Mouse (Mus musculus): ENCODE measurements around the gene Tnfsf4. TPM values are rescaled to one million over a fixed set of nuclear protein-coding genes. Genes with fewer than 3 reads are reported as not detected.

The Tnfsf4 gene
- polyA plus RNA-seq, 1 experiment from 2014 or later = not detected

DNA sequence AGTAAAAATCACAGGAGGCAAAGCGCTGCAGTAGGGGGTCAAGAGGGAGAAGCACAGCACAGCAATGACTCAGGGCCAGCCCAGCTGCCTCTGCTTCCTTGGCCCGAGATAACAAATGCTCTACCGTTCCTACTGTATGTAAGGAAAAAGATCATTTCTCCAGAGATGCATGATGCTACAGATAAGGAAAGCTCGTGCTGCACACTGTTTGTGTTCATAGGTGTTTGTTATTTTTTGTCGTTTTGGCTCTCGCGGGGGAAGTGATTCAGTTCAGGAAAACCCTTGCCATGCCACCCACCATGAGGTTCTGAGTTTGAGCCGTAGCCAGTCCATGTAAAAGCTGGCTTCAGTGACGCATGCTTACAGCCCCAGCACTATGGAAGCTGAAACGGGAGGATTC is 2.3 kb upstream of the Tnfsf4 start:
- Histone ChIP-seq H3K4me3 (ENCODE audit: low read depth, low read length) (no peak overlapping the region), H3K4me1 (ENCODE audit: control insufficient read depth, insufficient read depth, low read length) (no peaks in the 10 kb centered on the region; the same call in 1 of the 2 replicates), H3K27me3 (ENCODE audit: control insufficient read depth, insufficient read depth, low read length) (no peaks in the 10 kb centered on the region), H3K27ac (ENCODE audit: low read depth, low read length) (no peak overlapping the region), H3K36me3 (ENCODE audit: control insufficient read depth, insufficient read depth, low read length) (no peaks in the 10 kb centered on the region), H3K9me3 (replicated peaks; ENCODE audit: control insufficient read depth, low read length) (no peaks in the 10 kb centered on the region), H3K4me2 (no peak overlapping the region), H3K9ac (ENCODE audit: low read depth, low read length) (no peak overlapping the region)
- no peak for ATAC-seq (replicated peaks; ENCODE audit: insufficient number of reproducible peaks, low FRiP score, low TSS enrichment)
- WGBS (ENCODE audit: insufficient replicate concordance) = 59% methylated on average over 10 of the region's 10 CpGs

GRCm38 (mm10) chr1:161395610-161396009 is 401 bp downstream of the Tnfsf4 start:
- WGBS (ENCODE audit: insufficient replicate concordance) = 37% methylated on average over 5 of the region's 5 CpGs
- Histone ChIP-seq H3K4me3 (ENCODE audit: low read depth, low read length) (no peak overlapping the region), H3K27ac (ENCODE audit: low read depth, low read length) (no peak overlapping the region), H3K36me3 (ENCODE audit: control insufficient read depth, insufficient read depth, low read length) (no peaks in the 10 kb centered on the region), H3K27me3 (ENCODE audit: control insufficient read depth, insufficient read depth, low read length) (no peaks in the 10 kb centered on the region), H3K4me2 (no peak overlapping the region), H3K9me3 (replicated peaks; ENCODE audit: control insufficient read depth, low read length) (no peaks in the 10 kb centered on the region), H3K4me1 (ENCODE audit: control insufficient read depth, insufficient read depth, low read length) (no peaks in the 10 kb centered on the region; the same call in 1 of the 2 replicates), H3K9ac (ENCODE audit: low read depth, low read length) (no peak overlapping the region)
- no peak for ATAC-seq (replicated peaks; ENCODE audit: insufficient number of reproducible peaks, low FRiP score, low TSS enrichment)

GRCm38 (mm10) chr1:161396351-161396750 is 1.1 kb downstream of the Tnfsf4 start:
- Histone ChIP-seq H3K4me1 (ENCODE audit: control insufficient read depth, insufficient read depth, low read length) (no peaks in the 10 kb centered on the region; the same call in 1 of the 2 replicates), H3K27ac (ENCODE audit: low read depth, low read length) (no peak overlapping the region), H3K36me3 (ENCODE audit: control insufficient read depth, insufficient read depth, low read length) (no peaks in the 10 kb centered on the region), H3K27me3 (ENCODE audit: control insufficient read depth, insufficient read depth, low read length) (no peaks in the 10 kb centered on the region), H3K9ac (ENCODE audit: low read depth, low read length) (no peak overlapping the region), H3K4me3 (ENCODE audit: low read depth, low read length) (no peak overlapping the region), H3K9me3 (replicated peaks; ENCODE audit: control insufficient read depth, low read length) (no peaks in the 10 kb centered on the region), H3K4me2 (no peak overlapping the region)
- WGBS (ENCODE audit: insufficient replicate concordance) = 74% methylated on average over 10 of the region's 10 CpGs
- no peak for ATAC-seq (replicated peaks; ENCODE audit: insufficient number of reproducible peaks, low FRiP score, low TSS enrichment)

DNA sequence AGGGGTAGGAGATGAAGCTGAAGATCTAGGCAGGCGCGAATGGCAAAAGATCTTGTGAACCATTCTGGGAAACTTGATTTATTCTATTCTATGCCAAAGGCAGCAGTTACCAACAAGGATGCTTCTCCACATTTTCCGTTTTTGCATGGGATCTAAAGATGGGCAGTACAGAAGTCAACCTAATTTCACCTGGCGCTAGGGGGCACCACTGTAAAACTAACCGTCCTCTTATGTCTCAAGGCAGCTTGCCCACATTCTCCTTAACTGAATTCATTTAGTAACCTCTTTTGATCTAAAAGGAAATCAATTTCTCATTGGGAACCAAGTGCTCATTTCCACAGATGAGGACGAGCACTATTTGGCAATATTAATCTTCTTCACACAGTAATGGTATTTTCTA is 4.9 kb downstream of the Tnfsf4 start:
- ATAC-seq (replicated peaks; ENCODE audit: insufficient number of reproducible peaks, low FRiP score, low TSS enrichment) = no peak
- no peaks in the 10 kb centered on the region for H3K36me3 ChIP-seq (ENCODE audit: control insufficient read depth, insufficient read depth, low read length)
- H3K9me3 ChIP-seq (replicated peaks; ENCODE audit: control insufficient read depth, low read length) = no peaks in the 10 kb centered on the region
- no peak overlapping the region for H3K4me2 ChIP-seq
- H3K9ac ChIP-seq (ENCODE audit: low read depth, low read length) = no peak overlapping the region
- no peak overlapping the region for H3K27ac ChIP-seq (ENCODE audit: low read depth, low read length)
- H3K4me3 ChIP-seq (ENCODE audit: low read depth, low read length) = no peak overlapping the region
- WGBS (ENCODE audit: insufficient replicate concordance) = 18% methylated on average over 6 of the region's 6 CpGs
- no peaks in the 10 kb centered on the region for H3K27me3 ChIP-seq (ENCODE audit: control insufficient read depth, insufficient read depth, low read length)
- no peaks in the 10 kb centered on the region; the same call in 1 of the 2 replicates for H3K4me1 ChIP-seq (ENCODE audit: control insufficient read depth, insufficient read depth, low read length)

- no peak overlapping the region for H3K9ac ChIP-seq (ENCODE audit: low read depth, low read length)
- H3K9me3 ChIP-seq (replicated peaks; ENCODE audit: control insufficient read depth, low read length) = no peaks in the 10 kb centered on the region
- H3K4me2 ChIP-seq = no peak overlapping the region
- ATAC-seq (replicated peaks; ENCODE audit: insufficient number of reproducible peaks, low FRiP score, low TSS enrichment) = no peak
- no peaks in the 10 kb centered on the region for H3K36me3 ChIP-seq (ENCODE audit: control insufficient read depth, insufficient read depth, low read length)
- no peaks in the 10 kb centered on the region for H3K27me3 ChIP-seq (ENCODE audit: control insufficient read depth, insufficient read depth, low read length)
- no peak overlapping the region for H3K27ac ChIP-seq (ENCODE audit: low read depth, low read length)
- WGBS (ENCODE audit: insufficient replicate concordance) = 50% methylated on average over 2 of the region's 2 CpGs
- H3K4me3 ChIP-seq (ENCODE audit: low read depth, low read length) = no peak overlapping the region
- no peaks in the 10 kb centered on the region for H3K4me1 ChIP-seq (ENCODE audit: control insufficient read depth, insufficient read depth, low read length)
Observed at GRCm38 (mm10) chr1:161403061-161403460, 7.9 kb downstream of the Tnfsf4 start.

DNA sequence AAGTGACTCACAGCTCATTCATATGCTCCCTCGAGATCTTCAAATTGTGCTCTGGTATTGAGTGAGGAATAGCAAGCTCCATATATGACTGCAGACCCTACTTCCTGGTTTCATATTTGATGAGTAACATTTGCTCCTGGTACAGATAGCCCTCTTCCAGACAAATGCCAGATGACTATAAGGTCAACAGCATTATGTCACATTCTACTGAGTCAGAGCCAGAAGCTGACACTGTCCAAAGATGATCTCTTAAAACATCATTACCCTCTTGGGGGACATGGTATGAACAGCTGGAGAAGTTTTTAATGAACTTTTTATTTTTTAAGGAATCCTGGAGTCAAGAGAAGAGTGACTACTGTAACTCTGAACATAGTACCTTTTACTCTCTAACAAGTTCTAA is 11.3 kb downstream of the Tnfsf4 start:
- Histone ChIP-seq H3K4me1 (ENCODE audit: control insufficient read depth, insufficient read depth, low read length) (no peaks in the 10 kb centered on the region), H3K36me3 (ENCODE audit: control insufficient read depth, insufficient read depth, low read length) (no peaks in the 10 kb centered on the region), H3K4me2 (no peak overlapping the region), H3K27ac (ENCODE audit: low read depth, low read length) (no peak overlapping the region), H3K4me3 (ENCODE audit: low read depth, low read length) (no peak overlapping the region), H3K9me3 (replicated peaks; ENCODE audit: control insufficient read depth, low read length) (no peaks in the 10 kb centered on the region), H3K9ac (ENCODE audit: low read depth, low read length) (no peak overlapping the region), H3K27me3 (ENCODE audit: control insufficient read depth, insufficient read depth, low read length) (no peaks in the 10 kb centered on the region)
- ATAC-seq (replicated peaks; ENCODE audit: insufficient number of reproducible peaks, low FRiP score, low TSS enrichment) = no peak
- WGBS (ENCODE audit: insufficient replicate concordance) = 54% methylated on average over 1 of the region's 1 CpGs

DNA sequence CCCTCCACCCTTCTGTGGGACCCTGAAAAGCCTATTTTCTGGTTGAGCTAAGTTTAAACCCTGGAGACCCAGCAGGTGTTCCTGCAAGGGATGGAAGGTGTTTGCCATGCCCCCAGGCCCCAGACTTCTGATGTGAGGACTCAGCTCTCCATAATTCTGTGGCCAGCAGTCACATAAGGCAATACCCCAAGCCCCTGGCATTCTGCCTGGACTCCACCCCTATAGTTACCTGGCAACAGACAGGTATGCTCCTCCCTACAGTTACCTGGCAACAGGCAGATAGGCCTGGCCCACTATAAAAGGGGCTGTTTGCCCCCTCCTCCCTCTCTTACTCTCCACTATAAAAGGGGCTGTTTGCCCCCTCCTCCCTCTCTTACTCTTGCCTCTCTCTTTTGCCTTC is 24.7 kb downstream of the Tnfsf4 start:
- Histone ChIP-seq H3K27ac (ENCODE audit: low read depth, low read length) (no peak overlapping the region), H3K9me3 (replicated peaks; ENCODE audit: control insufficient read depth, low read length) (0 out of 2 replicates have a peak, but pooled peaks cover 2% of the 10 kb centered on the region), H3K9ac (ENCODE audit: low read depth, low read length) (no peak overlapping the region), H3K4me2 (no peak overlapping the region), H3K4me3 (ENCODE audit: low read depth, low read length) (no peak overlapping the region), H3K27me3 (ENCODE audit: control insufficient read depth, insufficient read depth, low read length) (no peaks in the 10 kb centered on the region), H3K4me1 (ENCODE audit: control insufficient read depth, insufficient read depth, low read length) (no peaks in the 10 kb centered on the region), H3K36me3 (ENCODE audit: control insufficient read depth, insufficient read depth, low read length) (no peaks in the 10 kb centered on the region)
- ATAC-seq (replicated peaks; ENCODE audit: insufficient number of reproducible peaks, low FRiP score, low TSS enrichment) = no peak

GRCm38 (mm10) chr1:161420646-161421045 is 25.4 kb downstream of the Tnfsf4 start:
- Histone ChIP-seq H3K9me3 (replicated peaks; ENCODE audit: control insufficient read depth, low read length) (0 out of 2 replicates have a peak, but pooled peaks cover 2% of the 10 kb centered on the region), H3K9ac (ENCODE audit: low read depth, low read length) (no peak overlapping the region), H3K27me3 (ENCODE audit: control insufficient read depth, insufficient read depth, low read length) (no peaks in the 10 kb centered on the region), H3K4me2 (no peak overlapping the region), H3K27ac (ENCODE audit: low read depth, low read length) (no peak overlapping the region), H3K36me3 (ENCODE audit: control insufficient read depth, insufficient read depth, low read length) (no peaks in the 10 kb centered on the region), H3K4me1 (ENCODE audit: control insufficient read depth, insufficient read depth, low read length) (no peaks in the 10 kb centered on the region), H3K4me3 (ENCODE audit: low read depth, low read length) (no peak overlapping the region)
- 77% methylated on average over 9 of the region's 9 CpGs for WGBS (ENCODE audit: insufficient replicate concordance)
- ATAC-seq (replicated peaks; ENCODE audit: insufficient number of reproducible peaks, low FRiP score, low TSS enrichment) = no peak

DNA sequence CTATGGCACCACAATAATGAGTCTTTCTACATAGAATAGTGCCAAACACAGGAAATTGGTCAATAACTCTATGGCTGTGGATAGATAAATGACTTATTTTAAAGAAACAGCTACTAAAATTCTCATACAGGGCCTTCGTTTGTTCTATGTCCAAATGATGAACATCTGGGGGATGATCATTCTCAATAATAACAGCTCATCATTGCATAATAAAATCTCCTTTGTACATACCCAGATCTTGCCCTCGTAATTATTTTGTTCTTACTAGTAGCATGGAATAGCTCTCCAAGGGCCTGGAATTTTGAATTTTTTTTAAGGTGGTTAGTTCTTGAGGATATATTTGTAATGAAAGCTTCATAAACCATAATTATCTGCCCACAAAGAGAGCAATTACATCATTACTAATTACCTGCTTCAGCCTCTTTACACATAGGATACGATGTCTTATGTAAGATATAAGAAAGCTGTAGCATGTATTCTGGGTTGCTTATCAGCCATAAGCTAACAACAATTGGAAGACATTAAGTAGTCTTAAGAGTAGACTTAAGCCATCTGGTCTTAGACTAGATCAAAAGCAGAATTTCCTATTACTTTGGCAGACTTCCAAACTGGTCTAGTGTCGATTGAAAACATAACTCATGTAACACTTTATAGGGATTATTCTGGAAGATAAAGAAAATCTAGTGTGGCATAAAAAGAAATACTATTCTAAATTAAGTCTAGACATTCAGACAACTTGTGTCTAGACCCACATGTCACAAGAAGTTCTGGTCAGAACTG is 31.3 kb downstream of the Tnfsf4 start:
- H3K4me2 ChIP-seq = no peak overlapping the region
- no peak overlapping the region for H3K4me3 ChIP-seq (ENCODE audit: low read depth, low read length)
- WGBS (ENCODE audit: insufficient replicate concordance) = 76% methylated on average over 4 of the region's 4 CpGs
- H3K27ac ChIP-seq (ENCODE audit: low read depth, low read length) = no peak overlapping the region
- H3K4me1 ChIP-seq (ENCODE audit: control insufficient read depth, insufficient read depth, low read length) = no peaks in the 10 kb centered on the region
- H3K36me3 ChIP-seq (ENCODE audit: control insufficient read depth, insufficient read depth, low read length) = no peaks in the 10 kb centered on the region
- ATAC-seq (replicated peaks; ENCODE audit: insufficient number of reproducible peaks, low FRiP score, low TSS enrichment) = no peak
- no peaks in the 10 kb centered on the region for H3K27me3 ChIP-seq (ENCODE audit: control insufficient read depth, insufficient read depth, low read length)
- 0 out of 2 replicates have a peak, but pooled peaks cover 2% of the 10 kb centered on the region for H3K9me3 ChIP-seq (replicated peaks; ENCODE audit: control insufficient read depth, low read length)
- no peak overlapping the region for H3K9ac ChIP-seq (ENCODE audit: low read depth, low read length)

Data from heart, embryonic 11.5 days (tissue).